Mouse (Mus musculus) embryonic facial prominence, embryonic 14.5 days (tissue): ENCODE measurements around the gene Kdelr1. TPM values are rescaled to one million over a fixed set of nuclear protein-coding genes. Genes with fewer than 3 reads are reported as not detected.
A peak's percentile ranks its signal among the peaks of the same experiment; 100 is the strongest.

ENCODE experiments used
- ATAC-seq: fragments of 200-750 bp; cut with Nextera tagmentation; 2 replicates; pipeline ENCODE4 v1.8.0; 2017; ENCODE audit warnings: low read depth, moderate number of reproducible peaks, moderate TSS enrichment
- DNase-seq: peaks from one replicate; pipeline ENCODE4 v3.0.0-alpha.2; 2015; ENCODE audit warnings: low spot score
- H3K27ac ChIP-seq: fragments of 300-500 bp; sonication (generic); replicated peaks from 2 replicates; pipeline ENCODE4 v1.5.1; 2014; ENCODE audit warnings: low read depth, mild to moderate bottlenecking, low read length, moderate library complexity
- H3K27me3 ChIP-seq: fragments of 300-500 bp; sonication (generic); replicated peaks from 2 replicates; pipeline ENCODE4 v1.6.1; 2014; ENCODE audit warnings: low read length; ENCODE audit not compliant: control insufficient read depth, insufficient read depth
- H3K36me3 ChIP-seq: fragments of 300-500 bp; sonication (generic); 2 replicates; pipeline ENCODE4 v1.6.1; 2014; ENCODE audit warnings: low read length, mixed read lengths; ENCODE audit not compliant: control insufficient read depth, insufficient read depth
- H3K4me1 ChIP-seq: fragments of 300-500 bp; sonication (generic); 2 replicates; pipeline ENCODE4 v1.6.1; 2014; ENCODE audit warnings: antibody characterized with exemption, low read length; ENCODE audit not compliant: control insufficient read depth, insufficient read depth
- H3K4me2 ChIP-seq: fragments of 300-500 bp; sonication (generic); 2 replicates; pipeline ENCODE4 v1.6.1; 2014; ENCODE audit warnings: low read depth, mild to moderate bottlenecking, low read length, moderate library complexity, mixed read lengths
- H3K4me3 ChIP-seq: fragments of 300-500 bp; sonication (generic); 2 replicates; pipeline ENCODE4 v1.5.1; 2014; ENCODE audit warnings: low read depth, mild to moderate bottlenecking, low read length
- H3K9ac ChIP-seq: fragments of 300-500 bp; sonication (generic); 2 replicates; pipeline ENCODE4 v1.6.1; 2014; ENCODE audit warnings: low read depth, mild to moderate bottlenecking, low read length, moderate library complexity, mixed read lengths
- H3K9me3 ChIP-seq: fragments of 300-500 bp; sonication (generic); 2 replicates; pipeline ENCODE4 v1.6.1; 2016; ENCODE audit warnings: low read length; ENCODE audit not compliant: control insufficient read depth
- WGBS: fragments of 180-500 bp; shearing (Covaris S2); extraction: QIAGEN DNeasy Blood & Tissue Kit; methylation state at CpG from one replicate; pipeline ENCODE4 v1.1.7; 2014; 5-methylcytosine and 5-hydroxymethylcytosine counted together
- polyA plus RNA-seq: library from polyadenylated mRNA; unstranded; fragments of >200 nt; fragmentation: Nextera tagmentation; extraction: Ambion mirVana; gene quantifications from 2 replicates; pipeline ENCODE4 v1.2.1, GENCODE M21; 2014

The Kdelr1 gene
- polyA plus RNA-seq = 147 and 155 TPM in 2 replicates

DNA sequence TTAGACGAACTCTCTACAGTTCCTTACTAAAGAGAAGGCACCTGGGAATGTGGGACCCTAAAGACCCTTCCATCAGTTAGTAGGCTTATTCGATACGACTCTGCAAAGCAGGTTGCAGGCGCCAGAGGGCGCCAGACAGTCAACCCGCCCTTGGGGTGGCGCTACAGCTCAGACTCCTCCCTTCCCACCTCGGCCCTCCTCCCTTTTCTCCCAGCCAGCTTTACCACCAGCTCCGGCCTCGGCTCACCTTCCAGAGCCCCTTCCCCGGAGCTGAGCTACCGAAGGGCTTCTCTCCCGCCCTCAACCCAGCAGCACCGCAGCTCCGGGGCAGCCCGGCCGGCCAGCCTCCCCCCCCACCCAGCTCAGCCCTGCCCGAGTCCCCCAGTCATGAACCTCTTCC is at the start of gene Kdelr1:
Gene Kdelr1, plus strand, starts transcription at position 149 of the 400 bp plus-strand sequence.
- peak within 1 kb of the TSS; percentile 98 for H3K9ac ChIP-seq
- peaks cover 37% of the 10 kb centered on the region for H3K36me3 ChIP-seq
- peak within 1 kb of the TSS; percentile 94 for H3K27ac ChIP-seq
- no peaks in the 10 kb centered on the region for H3K9me3 ChIP-seq
- peak within 1 kb of the TSS; percentile 93 for H3K4me3 ChIP-seq
- H3K27me3 ChIP-seq = peaks cover 38% of the 10 kb centered on the region
- H3K4me1 ChIP-seq = peaks cover 37% of the 10 kb centered on the region
- peak; percentile 80 for ATAC-seq
- WGBS = 0% methylated on average over 18 of the region's 18 CpGs
- H3K4me2 ChIP-seq = peak within 1 kb of the TSS; percentile 95
- DNase-seq = peak; percentile 94

DNA sequence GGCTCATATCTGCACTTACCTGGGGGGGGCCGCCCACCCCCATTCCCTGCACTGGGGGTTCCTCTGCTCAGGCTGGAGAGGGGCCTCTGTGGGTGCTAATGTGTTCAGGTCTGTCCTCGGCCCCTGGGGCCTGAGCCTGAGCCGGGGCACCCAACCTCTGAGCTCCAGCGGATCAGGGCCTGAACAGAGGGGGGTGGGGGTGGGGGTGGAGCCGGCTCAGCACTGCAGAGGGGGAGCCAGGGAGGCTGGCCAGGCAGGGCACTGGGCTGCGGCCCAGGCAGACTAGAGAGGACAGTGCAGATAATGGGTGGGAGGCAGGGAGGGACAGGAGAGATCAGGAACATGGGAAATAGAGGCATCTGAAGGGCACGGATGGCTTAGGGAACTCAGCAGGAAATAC is 48.0 kb upstream of the Kdelr1 start, which contains the start of gene Kcnj14:
Gene Kcnj14, minus strand, starts transcription at position 185 of the 400 bp plus-strand sequence.
- ATAC-seq = no peak
- H3K4me1 ChIP-seq = no peaks in the 10 kb centered on the region
- WGBS = 64% methylated on average over 6 of the region's 7 CpGs
- peaks cover 70% of the 10 kb centered on the region for H3K36me3 ChIP-seq
- H3K4me2 ChIP-seq = no peak within 1 kb of the TSS
- no peak within 1 kb of the TSS for H3K9ac ChIP-seq
- DNase-seq = no peak
- no peak within 1 kb of the TSS for H3K4me3 ChIP-seq
- no peaks in the 10 kb centered on the region; the same call in 1 of the 2 replicates for H3K27me3 ChIP-seq
- no peaks in the 10 kb centered on the region for H3K9me3 ChIP-seq
- H3K27ac ChIP-seq = no peak within 1 kb of the TSS

DNA sequence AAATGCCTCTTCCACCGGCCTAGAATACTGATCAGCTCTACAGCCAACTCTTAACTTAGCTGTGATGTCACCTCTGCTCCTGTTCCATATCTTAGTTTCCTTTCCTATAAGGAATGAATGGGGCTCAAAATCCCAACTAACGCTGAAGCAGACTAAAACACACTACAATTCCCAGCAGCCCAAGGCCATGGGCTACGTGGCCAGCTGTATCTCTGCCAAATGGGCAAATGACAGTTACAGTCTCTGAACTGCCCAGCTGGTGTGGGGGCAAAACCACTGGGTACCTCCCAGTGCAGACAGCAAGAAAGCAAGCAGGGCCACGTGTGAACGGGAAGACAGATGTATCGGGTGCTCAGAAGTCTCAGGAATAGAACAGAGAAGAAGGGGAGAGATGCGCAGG is 45.9 kb upstream of the Kdelr1 start:
- H3K4me1 ChIP-seq = peaks cover 6% of the 10 kb centered on the region; the same call in 1 of the 2 replicates
- peaks cover 6% of the 10 kb centered on the region for H3K27me3 ChIP-seq
- DNase-seq = no peak
- H3K27ac ChIP-seq = no peak overlapping the region
- no peaks in the 10 kb centered on the region for H3K9me3 ChIP-seq
- peaks cover 64% of the 10 kb centered on the region for H3K36me3 ChIP-seq
- H3K4me2 ChIP-seq = no peak overlapping the region
- ATAC-seq = no peak
- no peak overlapping the region for H3K9ac ChIP-seq
- H3K4me3 ChIP-seq = no peak overlapping the region
- 91% methylated on average over 7 of the region's 7 CpGs for WGBS

DNA sequence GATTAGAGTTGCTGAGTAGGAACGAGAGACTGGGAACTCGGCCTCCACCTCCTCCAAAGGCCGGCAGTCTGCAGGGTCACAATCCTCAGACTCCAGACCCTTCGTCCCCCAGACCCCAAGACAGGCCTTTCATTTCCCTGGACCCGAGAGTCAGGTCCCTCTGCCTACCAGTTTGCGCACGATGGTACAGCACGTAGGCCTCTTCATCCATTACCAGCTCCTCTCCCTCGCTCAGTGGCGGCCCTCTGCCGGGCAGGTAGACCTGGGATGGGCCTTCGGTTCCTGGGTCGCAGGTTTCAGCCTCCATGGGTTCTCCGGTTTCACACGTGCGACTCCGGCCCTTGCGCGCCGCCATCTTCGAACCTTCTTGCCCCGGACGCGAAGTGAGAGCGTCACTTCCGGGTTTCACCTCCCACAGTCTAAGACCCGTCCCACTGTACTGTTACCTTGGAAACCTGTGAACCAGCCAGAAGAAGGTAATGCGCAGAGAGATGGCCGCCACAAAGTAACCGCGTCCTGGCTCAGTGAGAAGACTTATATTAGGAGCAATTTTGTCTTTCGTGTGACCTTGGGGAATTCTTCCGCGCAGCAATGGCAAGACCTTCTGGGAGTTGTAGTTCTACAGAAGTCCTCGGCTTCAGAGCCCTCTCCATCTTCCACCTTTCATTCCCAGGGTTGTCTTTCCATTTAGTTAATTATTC is 42.0 kb upstream of the Kdelr1 start, which contains the start of gene Grwd1:
Gene Grwd1, minus strand, starts transcription at position 518 of the 701 bp plus-strand sequence.
- peak within 1 kb of the TSS; percentile 70 for H3K9ac ChIP-seq
- DNase-seq = peak; percentile 96
- H3K4me2 ChIP-seq = peak within 1 kb of the TSS; percentile 72
- H3K27me3 ChIP-seq = peaks cover 46% of the 10 kb centered on the region
- H3K4me1 ChIP-seq = peaks cover 10% of the 10 kb centered on the region
- H3K36me3 ChIP-seq = peaks cover 37% of the 10 kb centered on the region
- no peaks in the 10 kb centered on the region for H3K9me3 ChIP-seq
- peak within 1 kb of the TSS; percentile 71 for H3K4me3 ChIP-seq
- WGBS = 1% methylated on average over 28 of the region's 35 CpGs
- H3K27ac ChIP-seq = no peak within 1 kb of the TSS; the same call in 1 of the 2 replicates
- ATAC-seq = peak; percentile 92

- Histone ChIP-seq H3K4me2 (peak overlapping the region; percentile 72), H3K4me3 (peak overlapping the region; percentile 71), H3K9ac (no peak overlapping the region), H3K36me3 (peaks cover 32% of the 10 kb centered on the region), H3K27me3 (peaks cover 50% of the 10 kb centered on the region), H3K27ac (no peak overlapping the region), H3K4me1 (peaks cover 10% of the 10 kb centered on the region), H3K9me3 (no peaks in the 10 kb centered on the region)
- no peak; the same call in 1 of the 2 replicates for ATAC-seq
- no peak for DNase-seq
- WGBS = 15% methylated on average over 5 of the region's 5 CpGs
Measured at GRCm38 (mm10) chr7:45831128-45831525, 41.4 kb upstream of the Kdelr1 start.

DNA sequence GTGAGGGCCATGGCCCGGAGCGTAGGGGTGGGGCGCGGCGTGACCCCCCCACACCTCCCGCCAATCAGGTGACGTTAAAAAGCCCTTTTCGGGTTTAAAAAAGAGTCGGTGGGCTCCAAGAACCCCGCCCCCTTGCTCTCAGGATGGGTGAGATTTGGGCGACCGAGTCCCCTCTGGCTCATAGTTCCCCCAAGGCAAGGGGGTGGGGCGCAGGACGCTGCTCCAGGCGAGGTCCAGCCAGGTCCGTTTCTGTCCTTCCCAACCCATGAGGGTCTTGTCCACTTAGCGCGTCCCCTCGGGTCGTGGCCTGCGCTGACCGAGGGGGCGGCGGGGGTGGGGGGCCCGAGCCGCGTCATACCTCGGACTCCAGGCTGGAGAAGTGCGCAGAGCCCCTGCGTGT is 40.1 kb upstream of the Kdelr1 start:
- H3K4me2 ChIP-seq = peak overlapping the region; percentile 58
- DNase-seq (no peak), ATAC-seq (no peak)
- 11% methylated on average over 22 of the region's 30 CpGs for WGBS
- peaks cover 10% of the 10 kb centered on the region for H3K4me1 ChIP-seq
- H3K9ac ChIP-seq = peak overlapping the region; percentile 57
- H3K4me3 ChIP-seq = peak overlapping the region; percentile 45
- peaks cover 50% of the 10 kb centered on the region for H3K27me3 ChIP-seq
- no peak overlapping the region for H3K27ac ChIP-seq
- peaks cover 19% of the 10 kb centered on the region for H3K36me3 ChIP-seq
- no peaks in the 10 kb centered on the region for H3K9me3 ChIP-seq

GRCm38 (mm10) chr7:45833148-45833790 is 39.3 kb upstream of the Kdelr1 start:
- H3K9me3 ChIP-seq = no peaks in the 10 kb centered on the region
- ATAC-seq (no peak), DNase-seq (no peak)
- H3K27ac ChIP-seq = no peak overlapping the region
- peak overlapping the region; percentile 58 for H3K4me2 ChIP-seq
- peaks cover 10% of the 10 kb centered on the region; the same call in 1 of the 2 replicates for H3K36me3 ChIP-seq
- peaks cover 50% of the 10 kb centered on the region for H3K27me3 ChIP-seq
- H3K4me3 ChIP-seq = peak overlapping the region; percentile 45
- H3K4me1 ChIP-seq = peaks cover 10% of the 10 kb centered on the region
- H3K9ac ChIP-seq = peak overlapping the region; percentile 57
- WGBS = 0% methylated on average over 7 of the region's 86 CpGs

DNA sequence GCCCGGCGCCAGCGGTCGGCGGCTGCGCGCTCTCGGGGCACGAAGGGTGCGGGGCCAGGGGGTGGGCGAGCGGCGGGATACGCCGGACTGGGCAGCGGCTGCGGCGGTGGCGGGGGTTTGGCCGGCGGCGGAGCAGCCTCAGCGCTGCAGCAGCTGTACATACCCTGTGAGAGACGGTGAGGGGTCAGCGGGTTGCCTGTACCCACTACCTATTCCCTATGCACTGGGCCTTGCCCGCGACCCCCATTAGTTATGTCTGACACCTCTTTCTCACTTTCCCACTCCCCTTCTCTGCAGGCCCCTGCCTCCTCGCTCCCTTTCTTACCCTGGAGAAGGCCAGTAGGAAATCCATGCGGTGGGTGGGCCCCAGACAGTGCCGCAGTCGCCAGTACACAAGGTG is 38.6 kb upstream of the Kdelr1 start:
- DNase-seq = no peak
- peak overlapping the region; percentile 57 for H3K9ac ChIP-seq
- WGBS = 10% methylated on average over 13 of the region's 31 CpGs
- ATAC-seq = no peak
- H3K4me1 ChIP-seq = peaks cover 10% of the 10 kb centered on the region
- peaks cover 4% of the 10 kb centered on the region; the same call in 1 of the 2 replicates for H3K36me3 ChIP-seq
- H3K27me3 ChIP-seq = peaks cover 50% of the 10 kb centered on the region
- no peak overlapping the region for H3K27ac ChIP-seq
- peak overlapping the region; percentile 58 for H3K4me2 ChIP-seq
- H3K4me3 ChIP-seq = peak overlapping the region; percentile 45
- no peaks in the 10 kb centered on the region for H3K9me3 ChIP-seq
